Mouse (Mus musculus): Measurements from ENCODE around the gene Gm17657.

Gm17657 gene

GRCm38 (mm10) chr17:29548994-29549393 lies 444 bp downstream of the Gm17657 start:
- in situ Hi-C loops (cut with MboI; ENCODE audit: unreplicated experiment in 2 of 2) = no loop called here

GRCm38 (mm10) chr17:29548494-29548893 lies 944 bp downstream of the Gm17657 start:
- in situ Hi-C loops (cut with MboI; ENCODE audit: unreplicated experiment in 2 of 2) = no loop called here

GRCm38 (mm10) chr17:29545241-29545640 lies 4.2 kb downstream of the Gm17657 start:
- in situ Hi-C loops (cut with MboI; ENCODE audit: unreplicated experiment in 2 of 2) = no loop called here

- in situ Hi-C loops (cut with MboI; ENCODE audit: unreplicated experiment in 2 of 2) = no loop called here
Measured at GRCm38 (mm10) chr17:29544064-29544463, 5.4 kb downstream of the Gm17657 start.

- in situ Hi-C loops (cut with MboI; ENCODE audit: unreplicated experiment in 2 of 2) = no loop called here
Measured at GRCm38 (mm10) chr17:29542831-29543690, 6.4 kb downstream of the Gm17657 start.

GRCm38 (mm10) chr17:29541419-29541818 lies 8.0 kb downstream of the Gm17657 start:
- in situ Hi-C loops (cut with MboI; ENCODE audit: unreplicated experiment in 2 of 2) = no loop called here

- in situ Hi-C loops (cut with MboI; ENCODE audit: unreplicated experiment in 2 of 2) = no loop called here
Measured at GRCm38 (mm10) chr17:29540426-29540825, 9.0 kb downstream of the Gm17657 start.

- in situ Hi-C loops (cut with MboI; ENCODE audit: unreplicated experiment in 2 of 2) = no loop called here
Measured at GRCm38 (mm10) chr17:29533866-29534265, 15.6 kb downstream of the Gm17657 start.

- in situ Hi-C loops (cut with MboI; ENCODE audit: unreplicated experiment in 2 of 2) = no loop called here
Measured at GRCm38 (mm10) chr17:29531757-29532384, 17.6 kb downstream of the Gm17657 start.

- in situ Hi-C loops (cut with MboI; ENCODE audit: unreplicated experiment in 2 of 2) = no loop called here
Measured at GRCm38 (mm10) chr17:29531278-29531677, 18.2 kb downstream of the Gm17657 start.

- in situ Hi-C loops (cut with MboI; ENCODE audit: unreplicated experiment in 2 of 2) = no loop called here
Measured at GRCm38 (mm10) chr17:29530508-29530907, 18.9 kb downstream of the Gm17657 start.

- in situ Hi-C loops (cut with MboI; ENCODE audit: unreplicated experiment in 2 of 2) = loop anchor here (5.0 kb wide), 2 partner anchors 349 to 354 kb away; no protein-coding TSS in a partner anchor
Measured at GRCm38 (mm10) chr17:29528568-29529187, 20.8 kb downstream of the Gm17657 start.

GRCm38 (mm10) chr17:29525613-29526012 lies 23.8 kb downstream of the Gm17657 start:
- in situ Hi-C loops (cut with MboI; ENCODE audit: unreplicated experiment in 2 of 2) = loop anchor here (5.0 kb wide), 2 partner anchors 352 to 357 kb away; no protein-coding TSS in a partner anchor

GRCm38 (mm10) chr17:29519731-29520130 lies 29.7 kb downstream of the Gm17657 start:
- in situ Hi-C loops (cut with MboI; ENCODE audit: unreplicated experiment in 2 of 2) = loop anchor here (5.0 to 25.0 kb wide), 4 partner anchors 257 to 482 kb away; partner anchors contain the start of genes Ppil1 (in 1 of the 2) and Srsf3 (in 1 of the 2)

GRCm38 (mm10) chr17:29518665-29519064 lies 30.8 kb downstream of the Gm17657 start:
- in situ Hi-C loops (cut with MboI; ENCODE audit: unreplicated experiment in 2 of 2) = loop anchor here (5.0 to 25.0 kb wide), 4 partner anchors 256 to 481 kb away; partner anchors contain the start of genes Ppil1 (in 1 of the 2) and Srsf3 (in 1 of the 2)

- in situ Hi-C loops (cut with MboI; ENCODE audit: unreplicated experiment in 2 of 2) = loop anchor here (5.0 to 25.0 kb wide), 5 partner anchors 132 to 477 kb away; partner anchors contain the start of genes Ppil1 (in 1 of the 2) and Srsf3 (in 1 of the 2)
Measured at GRCm38 (mm10) chr17:29514435-29514834, 35.0 kb downstream of the Gm17657 start.

GRCm38 (mm10) chr17:29513044-29513730 lies 36.3 kb downstream of the Gm17657 start:
- in situ Hi-C loops (cut with MboI; ENCODE audit: unreplicated experiment in 2 of 2) = loop anchor here (5.0 to 25.0 kb wide), 5 partner anchors 131 to 476 kb away; partner anchors contain the start of genes Ppil1 (in 1 of the 2) and Srsf3 (in 1 of the 2)

- in situ Hi-C loops (cut with MboI; ENCODE audit: unreplicated experiment in 2 of 2) = loop anchor here (5.0 to 25.0 kb wide), 5 partner anchors 128 to 473 kb away; partner anchors contain the start of genes Ppil1 (in 1 of the 2) and Srsf3 (in 1 of the 2)
Measured at GRCm38 (mm10) chr17:29510691-29511090, 38.7 kb downstream of the Gm17657 start.

GRCm38 (mm10) chr17:29508927-29509608 lies 40.4 kb downstream of the Gm17657 start:
- in situ Hi-C loops (cut with MboI; ENCODE audit: unreplicated experiment in 2 of 2) = loop anchor here in 1 of 2 experiments (25.0 kb wide), 1 partner anchor 472 kb away; the partner anchor contains the start of gene Srsf3
